Mouse (Mus musculus) c-Kit-positive CD71-positive TER-119-negative erythroid progenitor cells, embryonic 14.5 days (primary cell): Measurements from ENCODE around the gene Carhsp1.
A peak's percentile ranks its signal among the peaks of the same experiment; 100 is the strongest.

Experiments used
- DNase-seq: peaks from one replicate; pipeline ENCODE4 v3.0.0-alpha.2; 2013; ENCODE audit warnings: low read depth

Gene Carhsp1

DNA sequence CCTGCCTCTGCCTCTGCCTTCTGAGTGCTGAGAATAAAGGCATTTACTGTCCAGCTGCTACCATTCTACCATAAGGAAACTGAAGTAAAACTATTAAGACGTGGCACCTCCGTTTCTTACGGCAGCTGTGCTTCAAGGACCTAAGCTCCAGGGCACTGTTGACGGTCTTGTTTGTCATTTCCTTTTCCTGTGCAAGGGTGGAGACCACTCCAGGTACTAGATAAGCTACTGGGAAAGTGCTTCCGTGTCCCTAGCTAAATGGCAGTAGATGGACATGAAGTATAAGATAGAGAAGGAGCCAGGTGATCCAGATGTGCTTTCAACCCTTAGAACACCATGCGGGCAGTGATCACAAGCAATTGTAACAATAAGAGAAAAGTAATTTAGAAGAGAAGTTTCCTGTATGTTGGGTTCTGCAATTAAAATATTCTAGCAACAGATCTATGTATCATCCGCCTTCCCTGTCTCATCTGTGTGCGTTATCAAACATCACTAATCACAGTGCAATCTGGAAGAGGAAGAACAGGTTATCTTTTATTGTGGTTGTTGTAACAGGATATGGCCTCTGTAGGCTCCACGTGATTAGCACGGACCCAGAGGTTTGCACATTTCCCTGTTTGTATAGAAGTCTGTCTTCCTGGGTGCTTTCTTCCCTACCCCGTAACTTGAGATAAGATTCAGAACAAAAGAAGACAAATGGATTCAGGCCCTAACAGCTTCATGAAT lies 32.3 kb downstream of the Carhsp1 start:
- no peak for DNase-seq

GRCm38 (mm10) chr16:8638131-8638530 lies 33.8 kb downstream of the Carhsp1 start:
- DNase-seq = no peak

DNA sequence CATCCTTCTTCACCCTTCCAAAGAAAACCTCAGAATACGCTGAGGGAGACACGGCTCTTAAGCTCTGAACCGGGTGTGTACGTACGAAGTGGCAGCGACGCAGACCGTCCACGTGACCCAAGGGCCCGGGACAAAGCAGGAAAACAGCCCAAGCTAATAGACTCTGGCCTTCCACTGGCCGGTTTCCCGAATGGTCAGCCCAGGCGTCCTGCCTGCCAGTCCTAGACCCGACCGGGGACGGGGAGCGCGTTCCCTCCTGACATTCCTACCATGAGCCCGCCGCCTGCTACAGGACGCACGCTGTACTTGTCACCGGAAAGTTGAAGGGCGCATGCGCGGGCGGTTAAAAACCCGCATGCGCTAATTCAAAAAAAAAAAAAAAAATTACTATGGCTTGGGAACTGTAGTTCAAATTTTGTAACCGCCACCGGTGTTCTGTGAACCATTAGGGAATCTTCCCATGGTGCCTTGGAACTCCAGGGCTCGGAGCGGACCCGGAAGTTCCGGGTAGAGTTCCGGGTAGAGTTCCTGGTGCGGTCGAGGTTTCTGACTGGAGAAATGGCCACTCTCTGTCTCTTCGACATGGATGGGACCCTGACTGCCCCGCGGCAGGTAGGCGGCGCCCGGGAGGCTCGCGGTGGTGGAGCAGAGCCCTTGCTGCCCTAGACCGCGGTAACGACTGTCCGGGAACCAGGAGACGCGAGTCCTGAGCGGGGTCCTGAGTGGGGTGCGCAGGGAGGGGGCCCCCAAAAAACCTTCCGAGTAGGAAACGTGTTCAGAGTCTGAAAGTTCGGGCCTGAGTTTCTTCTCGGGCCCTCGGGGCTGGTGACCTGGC lies 34.5 kb downstream of the Carhsp1 start, which contains the start of the genes Pmm2 and Tmem186:
Gene Pmm2, plus strand, starts transcription at position 458 of the 835 bp plus-strand sequence.
Gene Tmem186, minus strand, starts transcription at position 496 of the 835 bp plus-strand sequence.
- DNase-seq = peak; percentile 84

GRCm38 (mm10) chr16:8636867-8637216 lies 35.1 kb downstream of the Carhsp1 start:
- DNase-seq = no peak

DNA sequence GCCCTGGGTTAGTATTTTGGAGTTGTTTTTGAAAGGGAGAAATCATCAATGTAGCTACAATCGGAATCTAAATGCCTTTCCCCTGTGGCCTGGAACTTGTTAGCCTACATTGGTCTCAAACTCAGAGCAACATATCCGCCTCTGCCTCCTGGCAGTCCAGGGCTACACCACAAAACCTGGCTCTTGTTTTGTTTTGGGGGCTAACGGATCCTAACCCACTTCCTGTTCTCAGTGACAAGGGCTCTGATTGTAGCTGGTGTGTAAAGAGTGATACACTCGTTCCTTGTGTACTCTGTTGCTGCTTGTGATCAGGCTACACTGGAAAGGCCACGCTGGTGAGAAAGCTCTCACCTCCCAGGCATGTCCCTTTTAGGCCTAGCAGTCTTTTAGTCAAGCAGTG lies 40.5 kb downstream of the Carhsp1 start:
- DNase-seq = no peak

DNA sequence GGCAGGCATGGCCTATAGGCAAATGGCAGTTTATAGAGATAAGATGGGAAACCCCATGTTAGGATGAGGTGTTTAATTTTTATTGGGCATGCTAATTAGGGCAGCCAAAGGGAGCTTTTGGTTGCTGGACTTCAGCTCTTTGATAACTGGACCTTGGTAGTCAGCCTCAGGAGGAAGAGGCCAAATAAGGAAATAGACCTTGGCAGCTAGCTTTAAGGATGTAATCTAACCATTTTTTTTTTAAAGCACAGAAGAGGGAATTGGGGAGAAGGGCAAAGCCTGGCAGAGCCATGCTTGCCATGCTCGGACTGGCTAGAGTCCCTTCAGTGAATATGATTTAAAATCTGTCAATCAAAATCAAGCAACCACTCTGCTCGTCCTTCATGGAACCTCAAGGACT lies 41.5 kb downstream of the Carhsp1 start:
- no peak for DNase-seq

- no peak for DNase-seq
Observed at GRCm38 (mm10) chr16:8620315-8621115, 51.4 kb downstream of the Carhsp1 start.

- no peak for DNase-seq
Observed at GRCm38 (mm10) chr16:8619659-8620314, 52.2 kb downstream of the Carhsp1 start.

- no peak for DNase-seq
Observed at GRCm38 (mm10) chr16:8613447-8613846, 58.5 kb downstream of the Carhsp1 start.

DNA sequence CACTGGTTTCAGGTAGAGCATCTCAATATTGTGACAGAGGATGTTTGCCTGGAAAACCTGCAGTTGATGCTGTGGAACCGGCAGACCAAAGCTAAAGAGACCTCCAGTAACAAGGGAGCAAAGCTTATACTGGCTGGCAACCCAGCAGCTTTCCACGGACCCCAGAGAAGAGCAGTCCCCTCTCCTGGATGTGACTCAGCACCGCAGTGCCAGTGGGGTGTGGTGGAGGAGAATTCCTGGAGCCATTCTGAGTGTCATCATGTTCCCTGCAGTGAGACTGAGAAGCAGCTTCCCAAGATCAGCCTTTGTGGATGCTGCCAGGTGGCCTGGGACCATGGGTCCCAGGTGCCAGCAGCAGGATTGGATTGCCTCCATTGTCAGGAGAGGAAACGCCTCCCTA lies 58.9 kb downstream of the Carhsp1 start:
- no peak for DNase-seq

- peak; percentile 66 for DNase-seq
Observed at GRCm38 (mm10) chr16:8612214-8613005, 59.5 kb downstream of the Carhsp1 start.

- DNase-seq = no peak
Observed at GRCm38 (mm10) chr16:8610397-8610796, 61.6 kb downstream of the Carhsp1 start.
